ENCODE assay signal across 8 mouse cellular contexts in genomic region chr7:16891641-16892351, GRCm38 (mm10). TPM values are rescaled to one million over a fixed set of nuclear protein-coding genes. Genes with fewer than 3 reads are reported as not detected.
DNase-seq lines count a peak whose midpoint lies in the region; ATAC-seq lines count a peak whose summit lies in the region.

TSS of gene Gng8 (plus strand) at chr7:16891786.

- peak; percentile 62 for ATAC-seq in hindbrain, embryonic 13.5 days (ENCODE audit: low FRiP score)

- under 1% methylated on average over 30 of the region's 30 CpGs for WGBS in hindbrain, embryonic 13.5 days

- H3K4me2 ChIP-seq in hindbrain, embryonic 13.5 days, result peak within 1 kb of the TSS; percentile 60

- H3K27ac ChIP-seq in hindbrain, embryonic 13.5 days, result peak within 1 kb of the TSS; percentile 40; the same call in 1 of the 2 replicates

- H3K9me3 ChIP-seq in hindbrain, embryonic 13.5 days, result no peaks in the 10 kb centered on the region

- H3K4me1 ChIP-seq in hindbrain, embryonic 13.5 days (replicated peaks), result peaks cover 35% of the 10 kb centered on the region

- peak within 1 kb of the TSS; percentile 29 for H3K4me3 ChIP-seq in hindbrain, embryonic 13.5 days

- H3K9ac ChIP-seq in hindbrain, embryonic 13.5 days, result 0 out of 2 replicates have a peak within 1 kb of the TSS, but pooled peaks have one; percentile 49

- peaks cover 9% of the 10 kb centered on the region for H3K36me3 ChIP-seq in hindbrain, embryonic 13.5 days

- H3K27me3 ChIP-seq in hindbrain, embryonic 13.5 days, result peaks cover 68% of the 10 kb centered on the region

- peak; percentile 90 for DNase-seq in Muller cell, postnatal 12 days (ENCODE audit: inconsistent ontology term)
- DNase-seq in cerebellum, postnatal 10 days, result peak; percentile 93 to 94
- DNase-seq in frontal cortex, postnatal 25 days (ENCODE audit: low spot score in 2 of 2), result peak; percentile 79 to 85
- DNase-seq in layer of hippocampus, postnatal 25 days (ENCODE audit: extremely low spot score in 1 of 2, low spot score in 1 of 2), result peak; percentile 44 to 92
- DNase-seq in lung, postnatal 25 days (ENCODE audit: low spot score), result peak; percentile 83
- peak; percentile 71 for DNase-seq in retina, adult 2 months (ENCODE audit: low read depth, low spot score)
- DNase-seq in thymus, postnatal 25 days, result peak; percentile 83

RNA-seq across cellular contexts. Expression of gene Gng8, which starts in this region (rescaled TPM):
- polyA plus RNA-seq in hindbrain, embryonic 13.5 days (2015; fragmentation: Nextera tagmentation; extraction: Ambion mirVana), result 6.1 and 8.2 TPM in 2 replicates
- total RNA-seq in layer of hippocampus, postnatal 25 days (2021), result 1 to 10 TPM; 2.5 to 3.2 TPM

Comparison
In these comparisons a context has a peak if more than half of its experiments do, and no peak if none do; other contexts are left out.
1. Peak in every context shown above with its lines: DNase-seq, ATAC-seq, H3K4me3 ChIP-seq and H3K27ac ChIP-seq.